Mouse (Mus musculus): ENCODE measurements around the gene Slc44a5. TPM values are rescaled to one million over a fixed set of nuclear protein-coding genes. Genes with fewer than 3 reads are reported as not detected.

Slc44a5 gene
- polyA plus RNA-seq, 1 experiment from 2014 or later: 1.6 TPM

GRCm38 (mm10) chr3:154092466-154092865 is 119.2 kb downstream of the Slc44a5 start:
- 31% methylated on average over 7 of the region's 7 CpGs for WGBS
- Histone ChIP-seq H3K27me3 (ENCODE audit: control insufficient read depth, insufficient read depth, low read length) (no peaks in the 10 kb centered on the region), H3K9me3 (ENCODE audit: control insufficient read depth, low read depth, low read length) (no peaks in the 10 kb centered on the region; the same call in 1 of the 2 replicates), H3K4me1 (ENCODE audit: control insufficient read depth, insufficient read depth, low read length) (peaks cover 2% of the 10 kb centered on the region; the same call in 1 of the 2 replicates), H3K36me3 (ENCODE audit: control insufficient read depth, insufficient read depth, low read length) (no peaks in the 10 kb centered on the region), H3K4me2 (replicated peaks; ENCODE audit: low read depth, low read length) (peak overlapping the region; percentile 28; the same call in 1 of the 2 replicates), H3K27ac (ENCODE audit: low read length) (no peak overlapping the region), H3K4me3 (ENCODE audit: low read depth, low read length) (no peak overlapping the region), H3K9ac (replicated peaks; ENCODE audit: low read depth, low read length) (no peak overlapping the region)
- peak; percentile 68 for ATAC-seq (ENCODE audit: insufficient number of reproducible peaks, insufficient read depth, low FRiP score, low read depth)

DNA sequence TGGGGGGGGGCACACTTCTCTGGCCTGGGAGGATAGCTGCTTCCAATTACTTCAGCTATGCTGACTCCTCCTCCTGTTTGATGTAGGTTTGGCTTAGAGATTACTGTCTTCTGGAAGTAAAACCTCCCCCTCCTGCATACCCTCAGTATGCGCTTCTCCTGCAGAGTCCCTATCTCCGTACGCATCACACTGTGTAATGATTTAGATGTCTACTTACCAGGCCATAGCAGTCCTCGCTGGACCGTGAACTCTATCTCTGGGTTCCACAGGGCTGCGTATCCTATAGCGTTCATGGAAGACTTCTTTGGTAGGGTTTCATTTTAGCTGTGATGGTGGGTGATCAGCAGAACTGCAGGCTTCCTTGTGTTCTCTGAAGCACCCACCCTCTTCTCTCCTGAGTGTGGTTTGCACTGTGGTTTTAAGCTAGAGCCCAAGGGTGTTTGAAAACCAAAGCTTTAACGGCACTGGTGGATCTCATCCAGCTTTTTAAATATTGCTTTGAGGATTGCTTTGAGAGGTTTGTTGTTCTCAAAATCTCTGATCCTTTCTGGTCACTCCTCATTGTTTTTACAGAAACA is 120.6 kb downstream of the Slc44a5 start:
- Histone ChIP-seq H3K4me1 (ENCODE audit: control insufficient read depth, insufficient read depth, low read length) (peaks cover 2% of the 10 kb centered on the region; the same call in 1 of the 2 replicates), H3K27me3 (ENCODE audit: control insufficient read depth, insufficient read depth, low read length) (no peaks in the 10 kb centered on the region), H3K4me3 (ENCODE audit: low read depth, low read length) (no peak overlapping the region), H3K4me2 (replicated peaks; ENCODE audit: low read depth, low read length) (no peak overlapping the region), H3K27ac (ENCODE audit: low read length) (no peak overlapping the region), H3K9me3 (ENCODE audit: control insufficient read depth, low read depth, low read length) (no peaks in the 10 kb centered on the region; the same call in 1 of the 2 replicates), H3K9ac (replicated peaks; ENCODE audit: low read depth, low read length) (no peak overlapping the region), H3K36me3 (ENCODE audit: control insufficient read depth, insufficient read depth, low read length) (no peaks in the 10 kb centered on the region)
- no peak for ATAC-seq (ENCODE audit: insufficient number of reproducible peaks, insufficient read depth, low FRiP score, low read depth)
- 60% methylated on average over 8 of the region's 8 CpGs for WGBS

- Histone ChIP-seq H3K36me3 (ENCODE audit: control insufficient read depth, insufficient read depth, low read length) (no peaks in the 10 kb centered on the region), H3K4me3 (ENCODE audit: low read depth, low read length) (no peak overlapping the region), H3K9ac (replicated peaks; ENCODE audit: low read depth, low read length) (no peak overlapping the region), H3K27me3 (ENCODE audit: control insufficient read depth, insufficient read depth, low read length) (no peaks in the 10 kb centered on the region), H3K4me2 (replicated peaks; ENCODE audit: low read depth, low read length) (no peak overlapping the region), H3K4me1 (ENCODE audit: control insufficient read depth, insufficient read depth, low read length) (no peaks in the 10 kb centered on the region), H3K27ac (ENCODE audit: low read length) (no peak overlapping the region), H3K9me3 (ENCODE audit: control insufficient read depth, low read depth, low read length) (no peaks in the 10 kb centered on the region)
- no peak for ATAC-seq (ENCODE audit: insufficient number of reproducible peaks, insufficient read depth, low FRiP score, low read depth)
- 87% methylated on average over 9 of the region's 9 CpGs for WGBS
Measured at GRCm38 (mm10) chr3:154101671-154102070, 128.4 kb downstream of the Slc44a5 start.

DNA sequence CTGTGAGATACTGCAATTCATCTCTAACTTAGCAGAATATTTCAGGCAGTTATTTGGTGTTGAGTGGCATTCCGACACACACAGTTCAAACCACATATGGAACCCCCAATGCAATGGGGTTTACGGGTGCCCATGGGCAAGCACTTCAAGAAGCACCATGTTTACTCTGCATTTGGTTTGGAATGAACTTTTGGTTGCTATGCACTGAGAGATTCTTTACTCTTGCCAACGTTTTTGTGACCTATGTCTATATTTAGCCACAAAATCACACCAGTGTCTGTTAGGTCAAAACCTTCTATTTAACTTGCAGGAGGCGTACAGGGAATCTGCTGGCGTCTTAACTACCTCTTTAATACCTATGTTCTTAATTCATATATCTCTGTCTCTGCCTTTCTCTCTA is 137.3 kb downstream of the Slc44a5 start:
- no peaks in the 10 kb centered on the region for H3K9me3 ChIP-seq (ENCODE audit: control insufficient read depth, low read depth, low read length)
- no peak overlapping the region for H3K4me2 ChIP-seq (replicated peaks; ENCODE audit: low read depth, low read length)
- no peaks in the 10 kb centered on the region for H3K27me3 ChIP-seq (ENCODE audit: control insufficient read depth, insufficient read depth, low read length)
- H3K4me3 ChIP-seq (ENCODE audit: low read depth, low read length): no peak overlapping the region
- H3K9ac ChIP-seq (replicated peaks; ENCODE audit: low read depth, low read length): no peak overlapping the region
- H3K4me1 ChIP-seq (ENCODE audit: control insufficient read depth, insufficient read depth, low read length): no peaks in the 10 kb centered on the region
- ATAC-seq (ENCODE audit: insufficient number of reproducible peaks, insufficient read depth, low FRiP score, low read depth): no peak
- H3K27ac ChIP-seq (ENCODE audit: low read length): no peak overlapping the region
- no peaks in the 10 kb centered on the region for H3K36me3 ChIP-seq (ENCODE audit: control insufficient read depth, insufficient read depth, low read length)
- WGBS: 72% methylated on average over 5 of the region's 5 CpGs

DNA sequence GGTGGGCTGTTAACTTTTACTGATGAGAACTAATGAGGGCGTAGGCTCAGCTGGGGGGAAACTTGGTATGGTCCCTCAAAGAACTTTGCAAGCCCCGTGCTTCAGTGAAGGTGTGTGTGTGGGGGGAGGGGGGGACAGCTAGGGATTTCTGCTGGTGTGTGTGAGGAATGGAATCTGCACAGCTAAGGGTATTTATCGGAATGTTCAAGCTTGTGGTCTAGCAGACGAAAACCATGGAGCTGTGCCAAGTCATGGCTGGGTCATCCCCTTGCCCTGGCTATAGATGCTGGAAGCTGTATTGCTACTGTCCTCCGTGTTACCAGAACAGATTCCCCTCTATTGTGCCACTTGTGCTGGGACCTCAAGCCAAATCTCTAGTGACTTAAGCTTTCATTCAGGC is 138.0 kb downstream of the Slc44a5 start:
- Histone ChIP-seq H3K9ac (replicated peaks; ENCODE audit: low read depth, low read length) (no peak overlapping the region), H3K27ac (ENCODE audit: low read length) (no peak overlapping the region), H3K36me3 (ENCODE audit: control insufficient read depth, insufficient read depth, low read length) (no peaks in the 10 kb centered on the region), H3K4me2 (replicated peaks; ENCODE audit: low read depth, low read length) (no peak overlapping the region), H3K4me1 (ENCODE audit: control insufficient read depth, insufficient read depth, low read length) (no peaks in the 10 kb centered on the region), H3K27me3 (ENCODE audit: control insufficient read depth, insufficient read depth, low read length) (no peaks in the 10 kb centered on the region), H3K9me3 (ENCODE audit: control insufficient read depth, low read depth, low read length) (no peaks in the 10 kb centered on the region), H3K4me3 (ENCODE audit: low read depth, low read length) (no peak overlapping the region)
- WGBS: 46% methylated on average over 5 of the region's 5 CpGs
- ATAC-seq (ENCODE audit: insufficient number of reproducible peaks, insufficient read depth, low FRiP score, low read depth): no peak

GRCm38 (mm10) chr3:154114991-154115390 is 141.8 kb downstream of the Slc44a5 start:
- no peak for ATAC-seq (ENCODE audit: insufficient number of reproducible peaks, insufficient read depth, low FRiP score, low read depth)
- H3K4me3 ChIP-seq (ENCODE audit: low read depth, low read length): no peak overlapping the region
- WGBS: 82% methylated on average over 9 of the region's 9 CpGs

GRCm38 (mm10) chr3:154115478-154115877 is 142.2 kb downstream of the Slc44a5 start:
- no peaks in the 10 kb centered on the region for H3K36me3 ChIP-seq (ENCODE audit: control insufficient read depth, insufficient read depth, low read length)
- no peak overlapping the region for H3K4me2 ChIP-seq (replicated peaks; ENCODE audit: low read depth, low read length)
- no peaks in the 10 kb centered on the region for H3K4me1 ChIP-seq (ENCODE audit: control insufficient read depth, insufficient read depth, low read length)
- H3K27ac ChIP-seq (ENCODE audit: low read length): no peak overlapping the region
- H3K27me3 ChIP-seq (ENCODE audit: control insufficient read depth, insufficient read depth, low read length): no peaks in the 10 kb centered on the region
- 88% methylated on average over 4 of the region's 4 CpGs for WGBS
- no peak for ATAC-seq (ENCODE audit: insufficient number of reproducible peaks, insufficient read depth, low FRiP score, low read depth)
- no peak overlapping the region for H3K9ac ChIP-seq (replicated peaks; ENCODE audit: low read depth, low read length)
- H3K4me3 ChIP-seq (ENCODE audit: low read depth, low read length): no peak overlapping the region
- no peaks in the 10 kb centered on the region for H3K9me3 ChIP-seq (ENCODE audit: control insufficient read depth, low read depth, low read length)

More at GRCm38 (mm10) chr3:154114991-154115390, 141.8 kb downstream of the Slc44a5 start:
- Histone ChIP-seq H3K27ac (ENCODE audit: low read length) (no peak overlapping the region), H3K9ac (replicated peaks; ENCODE audit: low read depth, low read length) (no peak overlapping the region), H3K9me3 (ENCODE audit: control insufficient read depth, low read depth, low read length) (no peaks in the 10 kb centered on the region), H3K27me3 (ENCODE audit: control insufficient read depth, insufficient read depth, low read length) (no peaks in the 10 kb centered on the region), H3K4me2 (replicated peaks; ENCODE audit: low read depth, low read length) (no peak overlapping the region), H3K36me3 (ENCODE audit: control insufficient read depth, insufficient read depth, low read length) (no peaks in the 10 kb centered on the region), H3K4me1 (ENCODE audit: control insufficient read depth, insufficient read depth, low read length) (no peaks in the 10 kb centered on the region)

- 92% methylated on average over 5 of the region's 5 CpGs for WGBS
Measured at GRCm38 (mm10) chr3:154116000-154116399, 142.8 kb downstream of the Slc44a5 start.

More at GRCm38 (mm10) chr3:154116000-154116399, 142.8 kb downstream of the Slc44a5 start:
- no peak overlapping the region for H3K27ac ChIP-seq (ENCODE audit: low read length)
- H3K27me3 ChIP-seq (ENCODE audit: control insufficient read depth, insufficient read depth, low read length): no peaks in the 10 kb centered on the region
- H3K4me3 ChIP-seq (ENCODE audit: low read depth, low read length): no peak overlapping the region
- H3K36me3 ChIP-seq (ENCODE audit: control insufficient read depth, insufficient read depth, low read length): no peaks in the 10 kb centered on the region
- no peak for ATAC-seq (ENCODE audit: insufficient number of reproducible peaks, insufficient read depth, low FRiP score, low read depth)
- H3K9me3 ChIP-seq (ENCODE audit: control insufficient read depth, low read depth, low read length): no peaks in the 10 kb centered on the region
- no peaks in the 10 kb centered on the region for H3K4me1 ChIP-seq (ENCODE audit: control insufficient read depth, insufficient read depth, low read length)
- H3K9ac ChIP-seq (replicated peaks; ENCODE audit: low read depth, low read length): no peak overlapping the region
- no peak overlapping the region for H3K4me2 ChIP-seq (replicated peaks; ENCODE audit: low read depth, low read length)

Measured in stomach, embryonic 14.5 days (tissue).